Mouse (Mus musculus): ENCODE measurements around the gene Acadl. TPM values are rescaled to one million over a fixed set of nuclear protein-coding genes. Genes with fewer than 3 reads are reported as not detected.
A peak's percentile ranks its signal among the peaks of the same experiment; 100 is the strongest.

The Acadl gene
- 10 to 100 TPM; 27.5 to 27.7 TPM for total RNA-seq (2021)

DNA sequence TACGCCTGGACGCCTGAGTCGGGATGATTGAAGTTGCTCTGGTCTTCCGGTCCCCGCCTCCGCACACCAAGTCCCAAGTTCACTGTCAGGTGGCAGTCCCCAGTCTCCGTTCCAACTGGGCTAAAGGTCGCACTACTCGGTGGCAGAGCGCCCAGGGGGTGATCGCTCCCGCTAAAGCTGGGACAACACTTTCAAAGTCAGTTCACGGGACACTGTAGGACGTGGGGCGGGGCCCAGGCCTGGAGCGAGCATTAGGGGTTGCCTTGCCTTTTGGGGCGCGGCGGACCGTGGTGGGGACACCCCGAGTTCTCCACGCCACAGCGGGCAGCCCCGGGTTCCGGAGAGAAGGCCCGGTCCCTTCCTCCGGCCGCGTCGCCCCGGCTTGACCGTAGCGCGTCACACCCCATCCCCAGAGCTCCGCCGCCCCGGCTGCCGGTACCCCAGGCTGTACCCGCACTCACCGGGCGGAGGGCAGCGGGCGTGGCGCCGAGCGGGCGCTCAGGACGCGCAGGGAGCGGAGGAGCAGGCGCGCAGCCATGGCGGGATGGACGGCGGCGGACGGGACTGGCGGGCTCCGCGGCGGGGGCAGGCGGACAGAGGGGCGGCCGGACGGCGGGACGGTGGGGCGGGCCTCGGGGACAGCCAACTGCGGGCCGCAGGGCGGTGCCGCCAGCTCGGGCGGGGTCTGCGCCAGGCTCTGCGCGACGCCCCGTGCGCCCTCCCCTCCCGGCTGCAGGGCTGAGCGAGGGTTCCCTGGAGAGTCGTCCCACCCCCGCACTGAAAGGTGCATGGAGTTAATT lies at the start of gene Acadl:
TSS of gene Acadl (minus strand) at position 566 of the 800 bp plus-strand sequence.
- DNase-seq (ENCODE audit: low spot score in 2 of 2) = peak; percentile 47 to 53
- intact Hi-C loops (cut with DNase I) = no loop called here

DNA sequence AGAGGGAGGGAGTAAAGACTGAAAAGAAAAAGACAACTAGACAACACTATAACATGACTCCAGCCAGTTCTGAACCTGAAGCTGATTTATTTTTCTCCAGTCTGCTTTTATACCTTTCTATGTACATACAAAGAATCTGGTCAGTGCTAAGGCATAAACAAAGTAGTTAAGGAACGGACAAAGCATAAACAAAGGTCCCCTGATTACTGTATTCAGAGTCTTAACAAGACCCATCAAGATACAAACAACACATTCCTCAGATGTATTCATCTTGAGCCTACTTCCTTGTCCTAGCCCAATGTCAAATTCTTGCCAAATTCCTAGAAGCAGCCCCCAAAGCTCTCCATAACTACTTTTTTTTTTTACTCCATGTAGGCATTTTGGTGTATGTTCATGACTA lies 49.2 kb upstream of the Acadl start:
- intact Hi-C loops (cut with DNase I) = no loop called here

DNA sequence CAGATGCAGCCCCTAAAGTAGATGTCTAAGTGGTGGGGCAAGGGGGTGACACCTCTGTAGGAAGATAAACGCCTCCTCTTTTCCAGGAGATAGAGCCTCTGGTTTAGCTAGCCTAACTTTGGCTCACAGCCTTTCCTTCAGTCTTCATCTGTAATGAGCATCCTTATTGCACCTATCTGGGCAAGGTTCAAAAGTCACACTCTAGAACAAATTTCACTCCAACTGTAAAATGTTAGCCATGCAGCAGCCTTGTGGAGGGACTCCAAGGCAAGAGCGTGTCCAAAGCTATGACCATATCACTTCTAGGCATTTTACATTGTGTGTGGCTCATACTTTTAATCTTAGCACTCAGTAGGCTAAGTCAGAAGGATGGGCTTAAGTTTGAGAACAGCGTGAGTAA lies 39.5 kb upstream of the Acadl start:
- no peak for DNase-seq (ENCODE audit: low spot score in 2 of 2)
- intact Hi-C loops (cut with DNase I) = no loop called here

More for the DNA sequence above, 49.2 kb upstream of the Acadl start:
- no peak for DNase-seq (ENCODE audit: low spot score in 2 of 2)

DNA sequence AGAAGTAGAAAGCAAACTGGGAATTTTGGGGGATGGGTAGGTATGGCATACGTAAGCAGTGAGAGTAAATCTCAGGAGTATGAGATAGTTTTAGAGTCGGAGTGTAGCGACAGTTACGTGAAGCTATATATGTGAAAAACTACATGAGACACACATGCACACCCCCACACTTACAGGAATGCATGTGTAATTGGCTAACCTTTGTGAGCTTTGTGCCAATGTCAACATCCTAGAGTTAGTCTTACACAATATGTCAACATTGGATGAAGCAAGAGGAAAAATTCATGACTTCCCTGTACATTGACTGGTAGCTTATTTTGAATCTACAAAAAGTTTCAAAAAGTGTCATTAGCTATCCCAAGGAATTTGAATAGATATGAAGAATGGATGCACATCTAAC lies 37.9 kb upstream of the Acadl start:
- intact Hi-C loops (cut with DNase I) = no loop called here
- DNase-seq (ENCODE audit: low spot score in 2 of 2) = no peak

DNA sequence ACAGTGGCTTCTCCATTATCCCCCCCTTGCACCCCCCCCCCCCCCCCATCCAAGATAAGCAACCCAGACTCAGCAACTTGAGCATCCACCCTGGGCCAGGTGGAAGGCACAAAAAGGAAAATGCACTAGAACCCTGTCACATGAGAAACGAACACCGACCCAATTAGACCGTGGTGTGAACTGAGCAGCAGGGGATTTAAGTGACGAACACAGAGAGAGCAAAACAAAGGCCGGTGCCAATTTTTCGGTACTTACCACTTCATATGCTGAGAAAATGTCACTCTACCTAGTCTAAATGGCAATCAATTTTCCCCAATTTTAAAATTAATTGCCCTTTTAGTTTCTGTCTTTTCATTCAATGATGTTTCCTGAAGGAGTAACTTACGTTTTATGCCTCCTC lies 35.2 kb upstream of the Acadl start:
- intact Hi-C loops (cut with DNase I) = no loop called here
- DNase-seq (ENCODE audit: low spot score in 2 of 2) = no peak

DNA sequence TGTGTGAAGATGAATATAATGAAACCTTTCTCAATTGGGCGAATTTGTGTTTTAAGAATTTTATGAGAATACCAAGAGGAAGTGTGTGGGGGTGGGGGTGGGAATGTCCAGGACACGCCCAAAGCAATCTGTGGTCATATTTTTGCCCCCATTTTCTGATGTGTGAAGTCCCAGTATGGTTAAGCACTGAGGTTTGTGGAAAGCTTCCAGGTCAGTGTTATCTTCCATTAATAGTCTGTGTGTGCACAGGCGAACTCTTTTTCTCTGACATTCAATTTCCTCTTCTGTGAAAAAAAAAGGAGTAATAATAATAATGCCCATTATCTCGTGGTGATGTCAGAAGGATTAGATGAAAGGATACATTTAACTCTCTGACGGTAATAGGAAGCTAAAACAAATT lies 33.5 kb upstream of the Acadl start:
- intact Hi-C loops (cut with DNase I) = no loop called here
- DNase-seq (ENCODE audit: low spot score in 2 of 2) = no peak

DNA sequence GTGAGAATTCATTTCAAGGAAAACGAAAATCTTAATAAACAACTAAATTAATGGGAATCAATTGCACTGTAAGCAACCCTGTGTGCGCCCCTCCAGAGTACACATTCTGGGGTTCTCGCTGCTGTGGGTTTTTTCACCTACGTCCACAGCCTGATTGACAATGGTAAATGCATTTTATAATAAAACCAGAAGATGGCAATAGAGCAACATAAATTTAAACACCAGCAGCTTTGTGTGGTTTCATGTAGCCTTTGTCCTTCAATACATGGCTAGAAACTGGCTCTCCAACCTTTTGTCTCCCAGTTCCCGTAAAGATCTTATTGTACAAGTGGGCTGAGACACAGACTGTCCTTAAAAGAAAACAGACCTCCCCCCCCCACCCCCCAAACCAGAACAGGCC lies 33.0 kb upstream of the Acadl start:
- intact Hi-C loops (cut with DNase I) = no loop called here
- DNase-seq (ENCODE audit: low spot score in 2 of 2) = peak; percentile 20 to 60

DNA sequence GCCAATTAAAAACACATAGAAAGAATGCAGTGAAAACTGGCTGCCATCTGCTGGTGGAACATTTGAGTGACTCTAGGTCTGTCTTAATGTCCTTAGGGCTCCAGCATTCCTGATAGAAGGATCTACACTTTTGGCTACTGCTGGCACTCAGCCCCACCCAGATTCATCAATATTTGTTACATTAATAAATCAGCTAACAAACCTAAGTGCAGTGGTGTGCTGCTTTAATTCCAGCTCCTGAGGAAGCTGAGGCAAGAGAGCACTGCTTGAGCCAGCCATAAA lies 32.7 kb upstream of the Acadl start:
- DNase-seq (ENCODE audit: low spot score in 2 of 2) = peak; percentile 67 to 73
- intact Hi-C loops (cut with DNase I) = loop anchor here (1.0 kb wide), 1 partner anchor 97 kb away; no protein-coding TSS in a partner anchor

DNA sequence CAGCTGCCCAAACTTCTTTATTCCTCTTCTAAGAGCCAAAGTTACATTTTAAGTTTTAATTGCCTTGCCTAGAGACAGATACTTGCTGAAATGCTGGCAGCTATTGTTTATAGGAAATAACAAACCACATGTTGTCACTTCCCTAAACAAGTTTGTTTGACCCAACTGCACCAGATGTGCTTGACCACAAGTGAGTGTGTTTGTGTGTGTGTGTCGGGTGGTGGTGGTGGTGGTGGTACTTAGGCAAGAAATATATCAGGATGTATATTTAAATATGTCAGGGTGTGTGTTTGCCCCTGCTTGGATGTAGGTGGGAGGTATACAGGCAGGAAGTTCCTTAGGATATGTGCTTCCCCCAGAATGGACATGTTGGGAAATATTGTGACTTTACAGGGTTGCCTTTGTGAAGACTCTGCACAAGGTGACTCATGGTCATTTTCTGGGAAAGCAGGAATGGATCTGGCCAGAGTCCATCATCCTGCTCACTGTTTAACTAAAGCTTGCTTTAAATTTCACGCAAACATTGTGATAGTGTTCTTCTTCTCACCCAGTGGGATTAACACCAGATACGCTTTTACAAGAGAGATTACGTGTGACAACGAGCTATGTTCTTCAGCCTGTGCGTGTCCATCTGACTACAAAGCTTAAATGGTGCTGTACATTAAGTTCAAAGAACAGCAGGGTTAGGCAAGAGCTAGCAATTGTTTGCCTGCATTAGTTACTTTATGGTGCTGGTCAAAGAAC lies 32.2 kb upstream of the Acadl start:
- intact Hi-C loops (cut with DNase I) = loop anchor here (1.0 kb wide), 1 partner anchor 97 kb away; no protein-coding TSS in a partner anchor
- no peak for DNase-seq (ENCODE audit: low spot score in 2 of 2)

DNA sequence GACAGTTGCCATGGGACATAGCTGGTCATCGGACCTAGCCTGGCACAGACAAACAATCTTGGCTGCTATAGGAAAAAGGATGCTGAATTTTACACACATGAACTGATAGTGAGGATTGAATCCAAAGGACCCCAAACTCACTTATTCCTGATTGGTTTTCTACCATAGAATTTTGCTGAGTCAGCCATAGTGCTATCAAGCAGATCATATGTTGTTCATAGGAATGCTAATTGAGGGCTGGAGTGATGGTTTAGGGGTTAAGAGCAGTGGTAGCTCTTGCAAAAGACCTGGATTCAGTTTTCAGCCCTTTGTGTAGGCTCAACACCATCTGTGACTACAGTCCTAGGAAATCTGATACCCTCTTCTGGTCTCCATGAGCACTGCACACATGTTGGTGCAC lies 24.1 kb upstream of the Acadl start:
- intact Hi-C loops (cut with DNase I) = no loop called here
- no peak for DNase-seq (ENCODE audit: low spot score in 2 of 2)

DNA sequence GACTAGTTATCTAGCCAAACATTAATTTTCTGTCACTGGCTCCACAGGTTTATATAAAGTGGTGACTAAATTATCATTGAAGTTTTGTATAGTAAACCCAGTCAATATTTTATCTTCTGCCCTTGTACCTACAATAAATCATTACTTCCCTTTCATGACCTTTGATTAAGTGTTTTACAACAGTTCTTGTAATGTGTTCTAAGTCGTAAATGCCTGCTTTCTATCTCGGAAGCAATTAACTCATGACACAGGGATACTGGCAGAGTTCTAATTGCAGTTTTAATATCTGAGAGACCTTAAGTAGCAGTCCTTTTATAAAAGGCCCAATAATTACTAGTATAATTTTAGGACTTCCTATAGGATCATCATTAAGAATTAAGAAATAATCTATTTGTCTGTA lies 17.1 kb upstream of the Acadl start:
- intact Hi-C loops (cut with DNase I) = no loop called here
- no peak for DNase-seq (ENCODE audit: low spot score in 2 of 2)

DNA sequence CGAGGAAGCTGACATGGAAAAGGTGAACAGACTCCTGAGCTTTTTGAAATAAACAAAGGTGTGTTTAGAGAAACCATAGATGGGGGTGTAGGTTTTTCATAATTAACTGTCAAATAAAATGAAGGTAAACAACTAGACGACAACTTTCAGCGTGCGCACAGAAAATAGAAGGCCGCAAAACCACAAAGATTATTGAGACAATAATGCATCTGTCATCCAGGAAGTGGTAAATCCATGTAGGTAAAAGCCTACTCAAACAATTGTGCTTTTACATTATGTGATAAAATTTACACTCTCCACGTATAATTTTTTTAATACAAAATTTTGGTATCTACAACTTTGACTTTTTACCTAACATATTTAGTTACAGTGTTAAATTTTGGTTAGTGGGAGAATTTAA lies 11.7 kb upstream of the Acadl start:
- intact Hi-C loops (cut with DNase I) = no loop called here
- no peak for DNase-seq (ENCODE audit: low spot score in 2 of 2)

DNA sequence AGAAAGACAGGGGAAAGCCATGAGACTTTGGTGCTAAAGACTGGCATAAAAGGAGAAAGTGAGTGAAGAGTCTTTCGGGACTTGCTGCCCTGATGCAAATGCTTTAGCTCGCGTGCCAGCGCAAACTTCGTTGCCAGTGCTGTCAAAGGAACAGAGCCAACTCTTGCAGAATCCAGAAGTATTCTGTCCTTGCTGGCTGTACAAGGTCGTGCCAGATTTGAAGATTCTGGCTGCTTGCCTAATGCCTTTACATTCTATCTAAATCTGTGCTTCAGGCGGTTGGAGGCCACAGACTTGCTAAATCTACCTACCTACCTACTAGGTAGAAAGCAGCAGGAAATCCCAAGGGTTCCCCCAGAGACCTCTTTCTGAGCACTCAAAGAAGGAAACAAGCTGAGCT lies 8.5 kb upstream of the Acadl start:
- intact Hi-C loops (cut with DNase I) = no loop called here
- DNase-seq (ENCODE audit: low spot score in 2 of 2) = peak in 1 of 2 experiments; percentile 28

DNA sequence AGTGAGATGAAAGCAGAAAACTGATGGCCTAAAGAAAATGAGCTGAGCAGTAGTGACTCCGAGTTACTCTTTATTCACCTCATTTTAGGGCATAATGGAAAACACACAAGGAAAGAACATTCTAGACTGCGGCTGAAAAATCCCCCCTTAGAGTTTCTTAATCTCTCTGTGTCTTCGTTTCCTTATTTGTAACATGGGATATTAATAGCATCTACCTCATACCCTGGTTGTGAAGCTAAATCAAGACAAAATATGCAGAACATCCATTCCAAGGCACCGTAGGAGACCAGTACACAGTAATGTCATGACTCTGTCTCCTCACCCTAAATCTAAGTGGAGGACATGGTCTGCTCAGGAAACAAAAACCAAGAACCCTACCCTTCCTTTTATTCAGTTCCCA lies 2.6 kb upstream of the Acadl start:
- no peak for DNase-seq (ENCODE audit: low spot score in 2 of 2)
- intact Hi-C loops (cut with DNase I) = no loop called here

DNA sequence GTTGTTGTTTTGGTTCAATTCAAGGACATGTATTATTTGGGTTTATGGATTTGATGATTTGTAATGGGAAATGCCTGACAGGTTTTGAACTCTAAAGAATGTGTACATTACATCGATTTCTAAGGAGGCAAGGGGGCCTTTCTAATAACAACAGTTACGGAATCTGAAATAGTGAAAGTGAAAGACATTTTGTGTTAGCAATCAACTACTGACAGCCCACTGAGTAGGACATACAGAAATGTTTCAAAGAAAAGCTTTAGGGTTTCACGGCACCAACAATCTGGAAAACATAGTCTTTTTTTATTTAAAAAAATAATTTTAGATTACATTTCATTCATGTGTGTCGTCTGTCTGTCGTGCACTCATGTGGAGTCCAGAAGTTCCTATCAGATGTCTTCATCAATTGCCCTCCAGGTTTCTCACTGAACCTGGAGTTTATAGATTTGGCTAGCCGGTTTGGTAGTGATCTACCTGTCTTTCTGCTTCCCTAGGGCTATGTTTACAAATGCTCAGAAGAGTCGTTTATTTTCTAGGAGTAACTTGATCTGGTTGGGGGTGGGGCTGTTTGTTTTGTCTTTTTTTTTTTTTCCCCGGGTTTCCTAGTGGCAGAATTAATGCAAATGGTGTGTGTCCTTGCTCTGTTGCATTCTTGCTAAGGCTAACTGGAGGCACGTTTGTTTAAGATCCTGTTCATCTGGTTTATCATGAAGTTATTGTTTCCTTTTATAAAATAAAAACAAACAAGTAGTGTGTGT lies 841 bp upstream of the Acadl start:
- intact Hi-C loops (cut with DNase I) = no loop called here
- DNase-seq (ENCODE audit: low spot score in 2 of 2) = no peak

DNA sequence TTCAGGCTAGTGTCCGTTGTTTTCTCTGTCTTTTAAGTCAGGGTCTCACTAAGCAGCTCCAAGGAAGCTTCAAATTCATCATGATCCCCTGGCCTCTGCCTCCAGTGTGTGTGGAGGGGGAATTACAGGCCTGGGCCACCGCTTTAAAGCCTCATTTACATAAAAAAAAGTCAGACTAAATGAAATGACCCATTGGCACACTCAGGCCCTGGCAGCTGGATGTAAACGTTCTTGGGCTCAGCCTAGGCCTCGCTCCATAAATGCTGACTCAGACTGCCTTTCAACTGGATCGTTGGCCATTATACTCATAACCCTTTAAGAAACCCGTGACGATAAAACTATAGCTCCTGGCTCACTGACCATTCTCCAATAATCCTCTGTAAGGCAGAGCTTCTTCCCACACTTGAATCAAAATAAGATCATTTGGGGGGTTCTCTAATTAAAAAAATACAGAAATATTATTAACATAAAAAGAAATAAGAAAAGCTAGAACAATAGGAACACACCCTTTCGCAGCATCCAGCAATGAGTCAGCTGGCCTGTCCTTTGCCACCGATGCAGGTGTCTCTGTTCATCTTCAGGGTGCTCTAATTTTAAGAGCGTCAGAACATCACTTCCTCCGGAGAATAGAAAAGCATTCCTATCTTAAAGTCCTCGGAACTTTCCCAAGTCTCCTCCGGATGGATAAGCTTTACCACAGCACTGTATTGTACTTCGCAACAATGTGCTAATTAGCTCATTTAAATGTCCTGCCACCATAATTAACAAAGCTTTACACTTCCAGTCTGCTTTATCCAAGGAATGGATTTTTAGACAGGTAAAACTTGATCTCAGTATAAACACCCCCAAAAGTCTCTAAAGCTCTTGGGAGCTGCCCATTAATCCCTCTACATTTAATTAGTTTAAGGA lies 1.1 kb downstream of the Acadl start:
- no peak for DNase-seq (ENCODE audit: low spot score in 2 of 2)
- intact Hi-C loops (cut with DNase I) = no loop called here

DNA sequence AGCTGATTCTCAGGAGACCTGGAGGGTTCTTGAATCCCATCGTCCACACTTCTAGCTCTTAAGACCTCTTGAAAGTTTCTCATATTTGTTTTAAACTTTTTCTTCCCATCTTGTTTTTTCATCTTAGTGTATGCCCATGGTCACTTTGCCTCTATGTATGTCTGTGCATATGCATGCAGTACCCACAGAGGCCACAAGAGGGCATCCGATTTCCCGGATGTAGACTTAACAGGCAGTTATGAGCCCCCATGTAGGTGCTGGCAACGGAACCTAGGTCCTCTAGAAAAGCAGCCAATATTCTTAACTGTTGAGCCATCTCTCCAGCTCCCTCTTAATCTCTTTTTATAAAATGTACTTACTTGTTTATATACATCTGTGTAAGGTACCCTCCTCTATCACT lies 15.6 kb downstream of the Acadl start:
- DNase-seq (ENCODE audit: low spot score in 2 of 2) = no peak
- intact Hi-C loops (cut with DNase I) = no loop called here

DNA sequence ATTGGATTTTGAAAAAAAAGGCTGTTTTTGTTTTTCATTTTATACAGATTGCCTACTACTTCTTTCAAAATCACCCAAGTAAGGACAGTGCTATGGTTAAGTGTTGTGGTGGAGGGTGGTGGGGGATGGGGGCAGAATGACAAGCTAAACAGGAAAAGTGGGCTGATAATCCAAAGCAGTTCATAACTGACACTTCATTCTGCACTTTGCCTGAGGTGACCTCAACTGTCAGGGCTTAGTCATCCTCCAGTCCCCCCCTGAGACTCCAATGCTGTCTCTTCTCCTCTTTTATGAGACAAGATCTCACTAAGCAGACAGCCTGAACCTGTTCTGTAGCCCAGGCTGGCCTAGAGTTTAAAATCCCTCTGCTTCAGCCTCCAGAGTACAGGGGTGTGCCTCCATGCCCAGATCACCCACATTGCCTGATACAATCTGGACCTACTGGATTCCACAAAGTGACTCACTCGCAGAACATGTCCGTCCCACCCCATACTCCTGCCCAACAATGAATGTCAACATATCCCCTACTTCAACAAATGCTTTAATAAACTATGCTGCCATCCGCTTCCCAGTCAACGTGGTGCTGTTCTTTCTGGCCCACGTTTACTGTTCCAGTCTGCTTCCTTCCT lies 17.3 kb downstream of the Acadl start:
- intact Hi-C loops (cut with DNase I) = no loop called here
- DNase-seq (ENCODE audit: low spot score in 2 of 2) = no peak

DNA sequence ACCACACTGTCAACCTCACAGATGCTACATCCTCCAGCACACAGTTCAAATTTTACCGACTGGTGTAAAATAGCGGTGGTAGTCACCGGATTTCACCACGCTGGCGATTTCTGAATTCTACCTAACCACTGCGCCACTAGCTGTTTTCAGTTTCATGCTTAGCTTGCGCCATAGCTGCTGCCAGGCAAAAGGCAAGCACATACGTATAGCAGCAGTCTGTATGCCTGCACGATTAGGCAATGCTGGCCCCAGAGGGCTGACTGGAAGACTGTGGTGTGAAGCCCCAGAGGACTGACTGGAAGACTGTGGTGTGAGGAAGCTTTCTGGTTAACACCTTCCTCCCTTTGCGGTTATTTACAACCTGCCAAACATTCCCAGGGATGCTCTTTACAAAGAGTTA lies 21.1 kb downstream of the Acadl start:
- intact Hi-C loops (cut with DNase I) = no loop called here
- DNase-seq (ENCODE audit: low spot score in 2 of 2) = no peak
